Mouse (Mus musculus) liver, embryonic 14.5 days (tissue): ENCODE results near the gene Prdm12. TPM values are rescaled to one million over a fixed set of nuclear protein-coding genes. Genes with fewer than 3 reads are reported as not detected.

Experiments
- ATAC-seq: fragments of 200-750 bp; cut with Nextera tagmentation; 2 replicates; pipeline ENCODE4 v1.8.0; 2017; ENCODE audit warnings: moderate number of reproducible peaks, mild to moderate bottlenecking, moderate library complexity; ENCODE audit not compliant: insufficient read depth
- DNase-seq, 3 experiments: peaks; one replicate each; pipeline ENCODE4 v3.0.0-alpha.2; 2012 to 2013; ENCODE audit warnings: low read depth in 3 of 3, low spot score in 3 of 3
- H3K27ac ChIP-seq: fragments of 300-500 bp; sonication (generic); 2 replicates; pipeline ENCODE4 v1.5.1; 2014; ENCODE audit warnings: moderate library complexity, mild to moderate bottlenecking, control low read depth, inconsistent platforms
- H3K27me3 ChIP-seq: fragments of 300-500 bp; sonication (generic); 2 replicates; pipeline ENCODE4 v1.6.1; 2014; ENCODE audit warnings: mild to moderate bottlenecking, low read length, moderate library complexity; ENCODE audit not compliant: control insufficient read depth, insufficient read depth
- H3K36me3 ChIP-seq: fragments of 300-500 bp; sonication (generic); replicated peaks from 2 replicates; pipeline ENCODE4 v1.6.1; 2014; ENCODE audit warnings: low read depth; ENCODE audit not compliant: control insufficient read depth, insufficient read depth
- H3K4me1 ChIP-seq, 2 experiments: fragments of 200-500 bp in 1 of 2; fragments of 300-500 bp in 1 of 2; sonication (generic) in 1 of 2; replicated peaks; 2 replicates each; pipeline ENCODE4 v1.6.1; 2012 to 2014; ENCODE audit warnings: antibody characterized with exemption in 1 of 2, inconsistent platforms in 1 of 2, low read length in 1 of 2; ENCODE audit not compliant: control insufficient read depth in 2 of 2, insufficient read depth in 2 of 2
- H3K4me2 ChIP-seq: fragments of 300-500 bp; sonication (generic); 2 replicates; pipeline ENCODE4 v1.6.1; 2014; ENCODE audit warnings: low read depth, mild to moderate bottlenecking, control low read depth, moderate library complexity
- H3K4me3 ChIP-seq, 2 experiments: fragments of 200-500 bp in 1 of 2; fragments of 300-500 bp in 1 of 2; sonication (generic) in 1 of 2; 2 replicates each; pipeline ENCODE4 v1.5.1; 2012 to 2014; ENCODE audit warnings: low read depth in 2 of 2, low read length in 2 of 2, mild to moderate bottlenecking in 2 of 2, control low read depth in 1 of 2, inconsistent platforms in 1 of 2, moderate library complexity in 1 of 2; ENCODE audit not compliant: insufficient read depth in 1 of 2
- H3K9ac ChIP-seq: fragments of 300-500 bp; sonication (generic); replicated peaks from 2 replicates; pipeline ENCODE4 v1.6.1; 2014; ENCODE audit warnings: mild to moderate bottlenecking, control low read depth, moderate library complexity
- H3K9me3 ChIP-seq: fragments of 300-500 bp; sonication (generic); 2 replicates; pipeline ENCODE4 v1.6.1; 2016; ENCODE audit warnings: low read length, mixed read lengths; ENCODE audit not compliant: control insufficient read depth
- CTCF ChIP-seq: IDR thresholded peaks from 2 replicates; pipeline ENCODE4 v1.5.1; 2016; ENCODE audit warnings: antibody characterized with exemption, low read depth, control low read depth
- EP300 ChIP-seq: IDR thresholded peaks from 2 replicates; pipeline ENCODE4 v1.6.1; 2016; ENCODE audit warnings: antibody characterized with exemption, low read depth
- WGBS: fragments of 180-500 bp; shearing (Covaris S2); extraction: QIAGEN DNeasy Blood & Tissue Kit; methylation state at CpG from one replicate; pipeline ENCODE4 v1.1.7; 2014; ENCODE audit not compliant: insufficient replicate concordance; 5-methylcytosine and 5-hydroxymethylcytosine counted together
- polyA plus RNA-seq, 2 experiments: library from polyadenylated mRNA; depleted of rRNA in 1 of 2; stranded (reverse) in 1 of 2; unstranded in 1 of 2; fragments of >200 nt; fragmentation: Nextera tagmentation in 1 of 2; extraction: Ambion mirVana in 1 of 2; gene quantifications; 2 replicates each; pipeline versions ENCODE4 v1.2.1 to v1.2.3; 2012 to 2014

Gene Prdm12
- not detected in 2 replicates for polyA plus RNA-seq (2012; rRNA removed)
- polyA plus RNA-seq (2014; fragmentation: Nextera tagmentation; extraction: Ambion mirVana): not detected in 2 replicates

DNA sequence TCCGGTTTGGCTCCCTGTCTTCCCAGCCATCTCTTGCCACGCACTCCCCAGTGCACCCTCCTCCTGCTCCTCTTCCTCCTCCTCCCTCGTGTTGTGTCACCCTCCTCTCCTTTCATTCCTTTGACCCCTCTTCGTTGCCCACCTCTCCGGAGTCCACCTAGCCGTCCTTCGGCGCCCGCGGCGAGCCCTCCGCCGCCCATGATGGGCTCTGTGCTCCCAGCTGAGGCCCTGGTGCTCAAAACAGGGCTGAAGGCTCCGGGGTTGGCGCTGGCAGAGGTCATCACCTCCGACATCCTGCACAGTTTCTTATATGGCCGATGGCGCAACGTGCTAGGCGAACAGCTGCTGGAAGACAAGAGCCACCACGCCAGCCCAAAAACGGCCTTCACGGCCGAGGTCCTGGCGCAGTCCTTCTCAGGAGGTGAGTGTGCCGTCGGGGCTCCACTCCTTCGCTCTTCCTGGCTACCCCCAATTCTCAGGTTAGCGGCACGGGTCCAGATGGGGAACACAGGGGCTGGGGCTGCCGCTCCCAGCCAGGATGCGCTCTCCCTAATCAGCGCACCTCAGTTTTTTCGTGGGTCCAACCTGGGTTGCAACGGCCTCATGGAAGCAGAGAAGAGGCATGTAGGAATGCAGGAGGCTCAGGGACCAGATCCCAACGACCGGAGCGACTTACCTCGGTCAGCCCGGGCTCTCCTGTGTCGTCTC is at the start of gene Prdm12:
Gene Prdm12, plus strand, starts transcription at position 137 of the 708 bp plus-strand sequence.
- Histone ChIP-seq H3K36me3 (no peaks in the 10 kb centered on the region), H3K27ac (no peak within 1 kb of the TSS), H3K4me2 (no peak within 1 kb of the TSS), H3K9me3 (no peaks in the 10 kb centered on the region), H3K9ac (no peak within 1 kb of the TSS), H3K4me3 (no peak within 1 kb of the TSS), H3K4me1 (no peaks in the 10 kb centered on the region), H3K27me3 (peaks cover 98% of the 10 kb centered on the region)
- TF ChIP-seq CTCF: no peak
- no peak for TF ChIP-seq EP300
- no peak for ATAC-seq
- WGBS: 2% methylated on average over 41 of the region's 41 CpGs
- DNase-seq: no peak

DNA sequence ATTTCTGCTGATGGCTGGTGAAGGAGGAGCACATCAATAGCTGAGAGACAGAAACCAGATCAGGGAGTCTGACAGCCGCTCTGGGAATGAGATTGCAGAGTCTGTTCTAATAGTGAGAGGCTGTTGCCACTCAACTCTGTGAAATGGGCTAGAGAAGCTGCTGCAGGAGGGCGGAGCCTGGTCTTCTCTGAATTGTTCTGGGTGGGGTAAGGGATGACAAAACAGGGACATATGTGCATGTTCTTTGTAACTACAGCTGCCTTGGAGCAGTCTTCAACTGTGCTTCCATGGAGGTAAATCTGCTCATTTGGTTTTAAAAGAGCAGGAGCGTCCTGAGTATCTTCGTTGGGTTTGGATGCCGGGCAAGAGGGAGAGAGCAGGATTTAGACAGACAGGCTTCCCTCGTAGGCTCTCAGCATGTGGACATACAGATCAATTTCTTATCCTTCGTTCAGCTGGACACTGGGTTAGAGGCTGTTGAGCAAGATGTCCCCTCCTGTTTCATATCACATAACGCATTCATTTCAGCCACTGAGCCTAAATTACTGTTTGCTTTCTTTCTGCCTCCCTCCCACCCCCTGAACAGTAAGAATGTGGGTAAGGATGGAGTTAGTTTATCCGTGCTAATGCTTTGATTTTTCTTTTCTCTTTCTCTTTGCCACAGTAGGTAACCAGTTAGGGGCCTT is 47.9 kb upstream of the Prdm12 start:
- no peak for ATAC-seq
- Histone ChIP-seq H3K4me2 (no peak overlapping the region), H3K27ac (no peak overlapping the region), H3K9me3 (no peaks in the 10 kb centered on the region), H3K9ac (no peak overlapping the region), H3K27me3 (no peaks in the 10 kb centered on the region), H3K36me3 (peaks cover 9% of the 10 kb centered on the region), H3K4me3 (no peak overlapping the region), H3K4me1 (no peaks in the 10 kb centered on the region; a peak in 1 of 4 replicates)
- 66% methylated on average over 9 of the region's 9 CpGs for WGBS
- TF ChIP-seq CTCF: no peak
- TF ChIP-seq EP300: no peak
- no peak for DNase-seq

- TF ChIP-seq EP300 (peak; percentile 69), CTCF (no peak)
- Histone ChIP-seq H3K9me3 (no peaks in the 10 kb centered on the region), H3K4me2 (peak overlapping the region; percentile 2; the same call in 1 of the 2 replicates), H3K36me3 (peaks cover 28% of the 10 kb centered on the region), H3K27me3 (no peaks in the 10 kb centered on the region), H3K4me1 (peaks cover 2 to 11% of the 10 kb centered on the region in 2 experiments; a peak in 3 of 4 replicates), H3K4me3 (no peak overlapping the region), H3K27ac (peak overlapping the region; percentile 24; the same call in 1 of the 2 replicates), H3K9ac (no peak overlapping the region; the same call in 1 of the 2 replicates)
- DNase-seq: peak; percentile 43 to 57 (median 49)
- ATAC-seq: peak; percentile 86
- WGBS: 16% methylated on average over 1 of the region's 1 CpGs
Measured at GRCm38 (mm10) chr2:31607555-31607954, 32.3 kb upstream of the Prdm12 start.

- ATAC-seq (no peak), DNase-seq (no peak)
- H3K4me1 ChIP-seq: peaks cover 2 to 11% of the 10 kb centered on the region in 2 experiments; a peak in 3 of 4 replicates
- H3K9me3 ChIP-seq: no peaks in the 10 kb centered on the region
- no peaks in the 10 kb centered on the region for H3K27me3 ChIP-seq
- TF ChIP-seq EP300 (no peak), CTCF (peak; percentile 15; the same call in 1 of the 2 replicates)
- H3K9ac ChIP-seq: no peak overlapping the region; the same call in 1 of the 2 replicates
- no peak overlapping the region for H3K4me3 ChIP-seq
- H3K4me2 ChIP-seq: no peak overlapping the region
- H3K36me3 ChIP-seq: peaks cover 24% of the 10 kb centered on the region
- 52% methylated on average over 7 of the region's 7 CpGs for WGBS
- no peak overlapping the region for H3K27ac ChIP-seq
Measured at GRCm38 (mm10) chr2:31609859-31610261, 30.0 kb upstream of the Prdm12 start.

GRCm38 (mm10) chr2:31610922-31611321 is 28.9 kb upstream of the Prdm12 start:
- Histone ChIP-seq H3K27ac (no peak overlapping the region), H3K9ac (no peak overlapping the region), H3K4me2 (no peak overlapping the region), H3K4me1 (peaks cover 2 to 11% of the 10 kb centered on the region in 2 experiments; a peak in 3 of 4 replicates), H3K4me3 (no peak overlapping the region), H3K9me3 (no peaks in the 10 kb centered on the region), H3K36me3 (peaks cover 18% of the 10 kb centered on the region), H3K27me3 (no peaks in the 10 kb centered on the region)
- TF ChIP-seq EP300 (no peak), CTCF (no peak)
- ATAC-seq (no peak), DNase-seq (no peak)
- 77% methylated on average over 4 of the region's 4 CpGs for WGBS
